Mouse (Mus musculus) CH12.LX (cell line): ENCODE results near the gene Cnnm3. TPM values are rescaled to one million over a fixed set of nuclear protein-coding genes. Genes with fewer than 3 reads are reported as not detected.

Experiments used
- DNase-seq: peaks from one replicate; pipeline ENCODE4 v3.0.0-alpha.2; 2013; ENCODE audit errors: extremely low read depth
- H3K27ac ChIP-seq: 2 replicates; pipeline ENCODE4 v1.5.1; 2012; ENCODE audit warnings: low read depth, mild to moderate bottlenecking, control low read depth, moderate library complexity; ENCODE audit not compliant: insufficient read depth
- H3K27me3 ChIP-seq: replicated peaks from 2 replicates; pipeline ENCODE3; 2012; ENCODE audit warnings: inconsistent platforms
- H3K36me3 ChIP-seq, 2 experiments: replicated peaks in 1 of 2; 2 replicates each; pipeline versions ENCODE3 to v1.6.1; 2012; ENCODE audit warnings: inconsistent platforms in 1 of 2, low read length in 1 of 2, mild to moderate bottlenecking in 1 of 2, mixed read lengths in 1 of 2, moderate library complexity in 1 of 2; ENCODE audit not compliant: control insufficient read depth in 1 of 2, insufficient read depth in 1 of 2
- H3K4me1 ChIP-seq, 2 experiments: 2 replicates each; pipeline ENCODE4 v1.6.1; 2012; ENCODE audit warnings: inconsistent platforms in 1 of 2, moderate library complexity in 1 of 2; ENCODE audit not compliant: insufficient read depth in 2 of 2, control insufficient read depth in 1 of 2
- H3K4me2 ChIP-seq: 2 replicates; pipeline ENCODE4 v1.6.1; 2012; ENCODE audit warnings: low read depth, mild to moderate bottlenecking, control low read depth; ENCODE audit not compliant: poor library complexity, insufficient read depth, severe bottlenecking
- H3K4me3 ChIP-seq, 3 experiments: fragments of 150-350 bp in 1 of 3; sonication (generic) in 1 of 3; replicated peaks in 1 of 3; 2 replicates each; pipeline versions ENCODE3 to v1.5.1; 2011 to 2012; ENCODE audit warnings: low read depth in 2 of 3, low read length in 2 of 3, mild to moderate bottlenecking in 2 of 3, moderate library complexity in 2 of 3, control low read depth in 1 of 3, improper control_type of control experiment in 1 of 3, inconsistent platforms in 1 of 3, mixed read lengths in 1 of 3; ENCODE audit not compliant: poor library complexity in 1 of 3
- H3K79me2 ChIP-seq: replicated peaks from 2 replicates; pipeline ENCODE4 v1.6.1; 2012; ENCODE audit warnings: mild to moderate bottlenecking, moderate library complexity; ENCODE audit not compliant: control insufficient read depth, poor library complexity, insufficient read depth, severe bottlenecking; ENCODE audit errors: extremely low read depth
- H3K9ac ChIP-seq: 2 replicates; pipeline ENCODE4 v1.6.1; 2012; ENCODE audit warnings: low read depth, mild to moderate bottlenecking, control low read depth, moderate library complexity; ENCODE audit not compliant: insufficient read depth
- H3K9me3 ChIP-seq: replicated peaks from 2 replicates; pipeline ENCODE3; 2012; ENCODE audit warnings: low read length, inconsistent platforms, mixed read lengths
- CHD1 ChIP-seq: IDR thresholded peaks from 2 replicates; pipeline ENCODE4 v1.6.1; 2012; ENCODE audit warnings: low read depth, low read length, improper control_type of control experiment, inconsistent platforms
- CHD2 ChIP-seq: IDR thresholded peaks from 2 replicates; pipeline ENCODE4 v1.6.1; 2011; ENCODE audit warnings: low read length, improper control_type of control experiment
- CTCF ChIP-seq, 2 experiments: IDR thresholded peaks in 1 of 2; conservative IDR thresholded peaks in 1 of 2; 2 replicates each; pipeline ENCODE4 v1.5.1; 2011 to 2012; ENCODE audit warnings: low read depth in 2 of 2, low read length in 2 of 2, improper control_type of control experiment in 1 of 2, inconsistent platforms in 1 of 2, mild to moderate bottlenecking in 1 of 2, moderate library complexity in 1 of 2
- E2F4 ChIP-seq: IDR thresholded peaks from 2 replicates; pipeline ENCODE4 v1.6.1; 2011; ENCODE audit warnings: low read depth, low read length, improper control_type of control experiment; ENCODE audit not compliant: insufficient replicate concordance
- ELF1 ChIP-seq: IDR thresholded peaks from 2 replicates; pipeline ENCODE4 v1.6.1; 2014; ENCODE audit warnings: low read depth, mild to moderate bottlenecking, inconsistent platforms, low read length, improper control_type of control experiment
- GABPA ChIP-seq: IDR thresholded peaks from 2 replicates; pipeline ENCODE4 v1.6.1; 2012; ENCODE audit warnings: low read depth, low read length, improper control_type of control experiment, inconsistent platforms; ENCODE audit not compliant: insufficient replicate concordance
- HCFC1 ChIP-seq: IDR thresholded peaks from 2 replicates; pipeline ENCODE4 v1.6.1; 2012; ENCODE audit warnings: low read depth, mild to moderate bottlenecking, inconsistent platforms, low read length, improper control_type of control experiment
- JUN ChIP-seq: IDR thresholded peaks from 2 replicates; pipeline ENCODE4 v1.6.1; 2011; ENCODE audit warnings: low read depth, mild to moderate bottlenecking, low read length, improper control_type of control experiment, moderate library complexity; ENCODE audit not compliant: insufficient read depth
- MAFK ChIP-seq: IDR thresholded peaks from 2 replicates; pipeline ENCODE4 v1.6.1; 2011; ENCODE audit warnings: low read length, improper control_type of control experiment; ENCODE audit not compliant: insufficient replicate concordance
- MAX ChIP-seq: IDR thresholded peaks from 2 replicates; pipeline ENCODE4 v1.6.1; 2011; ENCODE audit warnings: low read length, improper control_type of control experiment
- MAZ ChIP-seq: IDR thresholded peaks from 2 replicates; pipeline ENCODE4 v1.6.1; 2012; ENCODE audit warnings: low read depth, mild to moderate bottlenecking, inconsistent platforms, low read length, improper control_type of control experiment, moderate library complexity
- MEF2A ChIP-seq: IDR thresholded peaks from 2 replicates; pipeline ENCODE4 v1.6.1; 2014; ENCODE audit warnings: low read depth, mild to moderate bottlenecking, inconsistent platforms, low read length, improper control_type of control experiment, borderline replicate concordance
- MXI1 ChIP-seq: IDR thresholded peaks from 2 replicates; pipeline ENCODE4 v1.6.1; 2011; ENCODE audit warnings: mild to moderate bottlenecking, low read depth, low read length, improper control_type of control experiment
- NELFE ChIP-seq: IDR thresholded peaks from 2 replicates; pipeline ENCODE4 v1.6.1; 2011; ENCODE audit warnings: low read depth, low read length, improper control_type of control experiment
- NRF1 ChIP-seq: IDR thresholded peaks from 2 replicates; pipeline ENCODE4 v1.6.1; 2014; ENCODE audit warnings: low read depth, mild to moderate bottlenecking, inconsistent platforms, low read length, improper control_type of control experiment, moderate library complexity
- PAX5 ChIP-seq: IDR thresholded peaks from 2 replicates; pipeline ENCODE4 v1.6.1; 2012; ENCODE audit warnings: low read length, inconsistent platforms, mixed read lengths
- RAD21 ChIP-seq: IDR thresholded peaks from 2 replicates; pipeline ENCODE4 v1.6.1; 2011; ENCODE audit warnings: low read depth, mild to moderate bottlenecking, low read length, improper control_type of control experiment, moderate library complexity
- RCOR1 ChIP-seq: conservative IDR thresholded peaks from 2 replicates; pipeline ENCODE4 v1.6.1; 2012; ENCODE audit warnings: low read depth, mild to moderate bottlenecking, inconsistent platforms, low read length, improper control_type of control experiment
- SIN3A ChIP-seq: IDR thresholded peaks from 2 replicates; pipeline ENCODE4 v1.6.1; 2012; ENCODE audit warnings: low read length, improper control_type of control experiment, inconsistent platforms
- SMC3 ChIP-seq: IDR thresholded peaks from 2 replicates; pipeline ENCODE4 v1.6.1; 2011; ENCODE audit warnings: low read depth, low read length, improper control_type of control experiment
- TBP ChIP-seq: conservative IDR thresholded peaks from 2 replicates; pipeline ENCODE4 v1.6.1; 2011; ENCODE audit warnings: low read depth, low read length, improper control_type of control experiment
- TCF12 ChIP-seq: IDR thresholded peaks from 2 replicates; pipeline ENCODE4 v1.6.1; 2014; ENCODE audit warnings: low read depth, mild to moderate bottlenecking, inconsistent platforms, low read length, improper control_type of control experiment
- USF1 ChIP-seq: IDR thresholded peaks from 2 replicates; pipeline ENCODE4 v1.6.1; 2014; ENCODE audit warnings: low read depth, mild to moderate bottlenecking, inconsistent platforms, low read length, improper control_type of control experiment
- USF2 ChIP-seq: conservative IDR thresholded peaks from 2 replicates; pipeline ENCODE4 v1.6.1; 2011; ENCODE audit warnings: low read depth, low read length, improper control_type of control experiment
- ZC3H11A ChIP-seq: IDR thresholded peaks from 2 replicates; pipeline ENCODE4 v1.6.1; 2012; ENCODE audit warnings: low read depth, mild to moderate bottlenecking, inconsistent platforms, low read length, improper control_type of control experiment
- ZMIZ1 ChIP-seq: IDR thresholded peaks from 2 replicates; pipeline ENCODE4 v1.6.1; 2012; ENCODE audit warnings: low read depth, mild to moderate bottlenecking, inconsistent platforms, low read length, improper control_type of control experiment
- dilution Hi-C: fragments of 300-500 bp; cut with MboI; formaldehyde crosslinking; loops from 2 replicates; pipeline ENCODE4 v1.14.3; 2020; ENCODE audit warnings: low sequenced_read_pairs; ENCODE audit not compliant: extremely low pct_unique_long_range_greater_than_20kb, extremely low pct_ligation_motif_present
- in situ Hi-C: fragments of 300-500 bp; cut with MboI; formaldehyde crosslinking; loops from 3 replicates; pipeline ENCODE4 v1.14.3; 2019; ENCODE audit warnings: low sequenced_read_pairs, low pct_ligation_motif_present, low pct_unique_long_range_greater_than_20kb, mixed read lengths
- polyA plus RNA-seq: library from polyadenylated mRNA; unstranded; fragments of >175 nt; gene quantifications from 2 replicates; pipeline ENCODE4 v1.2.1, GENCODE M21; 2012; ENCODE audit warnings: low read depth; ENCODE audit not compliant: insufficient read length
- total RNA-seq, 2 experiments: library from RNA; depleted of rRNA; stranded (reverse); fragments of 300-350 nt in 1 of 2; fragments of >200 nt in 1 of 2; gene quantifications; 2 replicates each; pipeline ENCODE4 v1.2.3; 2012 to 2014

The Cnnm3 gene
- total and polyA plus RNA-seq, 3 experiments = 3.0 to 9.2 (median 8.8) TPM

GRCm38 (mm10) chr1:36513310-36513709 is 1.6 kb downstream of the Cnnm3 start:
- in situ Hi-C loops (no loop called here), dilution Hi-C loops (no loop called here)
- H3K4me3 ChIP-seq = peak overlapping the region in 2 of 3 experiments; percentile 31 to 99
- H3K9me3 ChIP-seq = no peaks in the 10 kb centered on the region
- H3K79me2 ChIP-seq = no peaks in the 10 kb centered on the region
- H3K36me3 ChIP-seq = peaks cover 10 to 35% of the 10 kb centered on the region in 2 experiments
- peaks cover 4 to 26% of the 10 kb centered on the region in 2 experiments; a peak in 3 of 4 replicates for H3K4me1 ChIP-seq
- no peaks in the 10 kb centered on the region for H3K27me3 ChIP-seq
- H3K9ac ChIP-seq = no peak overlapping the region; the same call in 1 of the 2 replicates
- peak overlapping the region; percentile 89 for H3K4me2 ChIP-seq
- TF ChIP-seq TBP (no peak), RCOR1 (no peak), PAX5 (no peak), NELFE (no peak), CHD2 (no peak), USF1 (no peak), SMC3 (no peak), E2F4 (no peak), GABPA (no peak), SIN3A (no peak), RAD21 (no peak), MXI1 (no peak), ZC3H11A (no peak), JUN (no peak)
- H3K27ac ChIP-seq = no peak overlapping the region
- no peak for DNase-seq

GRCm38 (mm10) chr1:36513718-36514117 is 2.1 kb downstream of the Cnnm3 start:
- Histone ChIP-seq H3K79me2 (no peaks in the 10 kb centered on the region), H3K9me3 (no peaks in the 10 kb centered on the region), H3K4me2 (no peak overlapping the region), H3K4me3 (no peak overlapping the region), H3K27ac (no peak overlapping the region), H3K27me3 (no peaks in the 10 kb centered on the region), H3K9ac (no peak overlapping the region), H3K4me1 (peaks cover 4 to 25% of the 10 kb centered on the region in 2 experiments; a peak in 2 of 4 replicates), H3K36me3 (peaks cover 13 to 39% of the 10 kb centered on the region in 2 experiments)
- peak; percentile 42 for DNase-seq
- TF ChIP-seq ZMIZ1 (no peak), MAZ (no peak), NELFE (no peak), GABPA (no peak), MAFK (no peak), CHD1 (no peak), CTCF (conservative IDR thresholded peaks at IDR 0.05 in 1 of 2, IDR thresholded peaks at IDR 0.05 in 1 of 2; ENCODE audit: low read depth in 2 of 2, low read length in 2 of 2) (peak in 1 of 2 experiments; percentile 55; a peak in 2 of 4 replicates), PAX5 (no peak), TBP (no peak), MEF2A (no peak), USF2 (no peak), TCF12 (no peak), MAX (no peak), NRF1 (no peak), E2F4 (no peak), RAD21 (peak; percentile 35), SMC3 (peak; percentile 24), USF1 (no peak), HCFC1 (no peak), ZC3H11A (no peak), ELF1 (no peak)
- in situ Hi-C loops = no loop called here
- dilution Hi-C loops = no loop called here
